ENCODE assay signal across 9 mouse cellular contexts in the genomic region with DNA sequence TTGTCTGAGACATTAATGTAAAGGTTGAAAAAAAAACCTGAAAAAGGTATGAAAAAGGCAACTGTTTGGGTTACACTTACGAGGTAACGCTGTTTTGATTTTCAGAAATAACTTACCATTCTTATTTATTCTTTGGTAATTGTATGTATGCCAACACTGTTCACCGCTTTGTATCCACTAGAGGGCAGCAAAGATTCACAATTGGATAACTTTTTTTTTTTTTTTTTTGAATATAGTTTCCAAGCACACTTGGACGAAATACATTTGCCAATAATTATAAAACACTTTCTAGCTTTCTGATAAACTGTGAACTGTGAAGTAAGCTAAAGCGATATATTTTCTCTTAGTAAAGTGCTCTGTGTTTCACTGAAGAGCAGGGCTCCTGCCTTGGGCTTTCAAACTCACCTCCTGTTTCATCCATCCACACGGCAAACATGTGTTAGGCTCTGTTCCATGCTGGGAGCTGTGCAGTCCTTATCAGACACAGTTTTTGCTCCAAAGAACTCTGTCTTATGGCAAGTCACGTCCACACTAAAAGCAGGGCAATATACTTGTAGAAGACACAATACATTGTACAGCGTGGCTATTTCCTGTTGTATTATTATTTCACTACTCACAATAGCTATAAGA. TPM values are rescaled to one million over a fixed set of nuclear protein-coding genes. Genes with fewer than 3 reads are reported as not detected.
DNase-seq lines count a peak whose midpoint lies in the region; ATAC-seq lines count a peak whose summit lies in the region.
"Had no signal": no experiment of that assay in that cellular context is flagged by ENCODE, and none has a peak within 500 bp of the region (broad histone marks: within the 10 kb centered on the region; RNA-seq: fewer than 3 reads in every experiment).

No protein-coding gene starts in this region.

- peak overlapping the region; percentile 39 for H3K4me2 ChIP-seq in hindbrain, embryonic 16.5 days (ENCODE audit: low read length)
- H3K4me2 ChIP-seq in hindbrain, embryonic 12.5 days (replicated peaks) = no peak overlapping the region
- H3K4me2 ChIP-seq in heart, embryonic 16.5 days (ENCODE audit: low read depth, low read length) = peak overlapping the region; percentile 36; the same call in 1 of the 2 replicates
- H3K4me2 ChIP-seq: midbrain, embryonic 12.5 days had no signal

- H3K9ac ChIP-seq in hindbrain, embryonic 16.5 days (ENCODE audit: low read depth, low read length) = no peak overlapping the region
- H3K9ac ChIP-seq in hindbrain, embryonic 12.5 days = no peak overlapping the region
- H3K9ac ChIP-seq in heart, embryonic 16.5 days (ENCODE audit: low read length) = no peak overlapping the region
- H3K9ac ChIP-seq: midbrain, embryonic 12.5 days had no signal

- no peak overlapping the region for H3K4me3 ChIP-seq in hindbrain, embryonic 16.5 days (ENCODE audit: low read length)
- no peak overlapping the region for H3K4me3 ChIP-seq in hindbrain, embryonic 12.5 days
- no peak overlapping the region for H3K4me3 ChIP-seq in heart, embryonic 16.5 days (ENCODE audit: low read length)
- H3K4me3 ChIP-seq: midbrain, embryonic 12.5 days had no signal

- intact Hi-C loops in left cerebral cortex, postnatal 36 days (cut with DNase I) = loop anchor here (1.0 to 2.0 kb wide), 2 partner anchors 45 to 195 kb away; no protein-coding TSS in a partner anchor

- 27% methylated on average over 8 of the region's 8 CpGs for WGBS in hindbrain, embryonic 16.5 days
- 37% methylated on average over 8 of the region's 8 CpGs for WGBS in hindbrain, embryonic 12.5 days
- WGBS in heart, embryonic 16.5 days = 20% methylated on average over 8 of the region's 8 CpGs

- H3K9me3 ChIP-seq in hindbrain, embryonic 16.5 days (ENCODE audit: control insufficient read depth, low read length) = no peaks in the 10 kb centered on the region
- no peaks in the 10 kb centered on the region for H3K9me3 ChIP-seq in hindbrain, embryonic 12.5 days (replicated peaks)
- H3K9me3 ChIP-seq in heart, embryonic 16.5 days (replicated peaks; ENCODE audit: control insufficient read depth, low read length) = no peaks in the 10 kb centered on the region
- H3K9me3 ChIP-seq: midbrain, embryonic 12.5 days had no signal

- H3K36me3 ChIP-seq in hindbrain, embryonic 16.5 days (ENCODE audit: control insufficient read depth, insufficient read depth, low read length) = no peaks in the 10 kb centered on the region
- no peaks in the 10 kb centered on the region for H3K36me3 ChIP-seq in hindbrain, embryonic 12.5 days
- H3K36me3 ChIP-seq in heart, embryonic 16.5 days (ENCODE audit: control insufficient read depth, insufficient read depth) = no peaks in the 10 kb centered on the region
- H3K36me3 ChIP-seq: midbrain, embryonic 12.5 days had no signal

- peak; percentile 54; the same call in 1 of the 2 replicates for ATAC-seq in hindbrain, embryonic 16.5 days
- no peak for ATAC-seq in hindbrain, embryonic 12.5 days (ENCODE audit: low FRiP score)
- ATAC-seq in heart, embryonic 16.5 days (replicated peaks; ENCODE audit: extremely low read depth, insufficient read depth, low FRiP score) = no peak

- no peaks in the 10 kb centered on the region for H3K27me3 ChIP-seq in hindbrain, embryonic 16.5 days (replicated peaks; ENCODE audit: control insufficient read depth, insufficient read depth, low read length)
- H3K27me3 ChIP-seq in hindbrain, embryonic 12.5 days = no peaks in the 10 kb centered on the region
- H3K27me3 ChIP-seq in heart, embryonic 16.5 days (ENCODE audit: control insufficient read depth, insufficient read depth, low read length) = no peaks in the 10 kb centered on the region
- H3K27me3 ChIP-seq: midbrain, embryonic 12.5 days had no signal

- peak; percentile 25 for DNase-seq in CD4-positive helper T cell, adult 2 months (ENCODE audit: low read depth, low spot score)
- peak; percentile 14 for DNase-seq in Muller cell, postnatal 12 days (ENCODE audit: inconsistent ontology term)
- peak; percentile 45 for DNase-seq in retina, postnatal 7 days (ENCODE audit: low read depth, low spot score)
- DNase-seq in left cerebral cortex, postnatal 36 days (ENCODE audit: low spot score in 2 of 2) = no peak
- DNase-seq in adrenal gland, adult 8-10 months = no peak

- H3K27ac ChIP-seq in hindbrain, embryonic 16.5 days (ENCODE audit: low read depth, low read length) = no peak overlapping the region
- H3K27ac ChIP-seq in hindbrain, embryonic 12.5 days = no peak overlapping the region
- H3K27ac ChIP-seq in heart, embryonic 16.5 days (ENCODE audit: low read length) = no peak overlapping the region
- H3K27ac ChIP-seq: midbrain, embryonic 12.5 days had no signal

- H3K4me1 ChIP-seq in hindbrain, embryonic 16.5 days (ENCODE audit: control insufficient read depth, insufficient read depth, low read depth, low read length) = no peaks in the 10 kb centered on the region
- H3K4me1 ChIP-seq in hindbrain, embryonic 12.5 days = 0 out of 2 replicates have a peak, but pooled peaks cover 3% of the 10 kb centered on the region
- H3K4me1 ChIP-seq in heart, embryonic 16.5 days (ENCODE audit: control insufficient read depth, insufficient read depth, low read length) = no peaks in the 10 kb centered on the region; the same call in 1 of the 2 replicates
- H3K4me1 ChIP-seq: midbrain, embryonic 12.5 days had no signal

RNA-seq across cellular contexts. Expression of gene 4930435E12Rik, which starts 29.7 kb away (rescaled TPM):
- not detected in 2 replicates for polyA plus RNA-seq in hindbrain, embryonic 16.5 days (2015; fragmentation: Nextera tagmentation; extraction: Ambion mirVana)
- polyA plus RNA-seq in hindbrain, embryonic 12.5 days (2016; fragmentation: Nextera tagmentation; extraction: Ambion mirVana) = not detected in 2 replicates
- not detected in 2 replicates for polyA plus RNA-seq in heart, embryonic 16.5 days (2015; fragmentation: Nextera tagmentation; extraction: Ambion mirVana)
- total RNA-seq in left cerebral cortex, postnatal 36 days (2021) = not detected
- not detected for total RNA-seq in adrenal gland, adult 8-10 months (2022)
- polyA plus RNA-seq: midbrain, embryonic 12.5 days had no signal

RNA-seq across cellular contexts. Expression of gene Igsf11, which starts 34.2 kb away (rescaled TPM):
- polyA plus RNA-seq in hindbrain, embryonic 16.5 days (2015; fragmentation: Nextera tagmentation; extraction: Ambion mirVana) = 3.6 and 4.3 TPM in 2 replicates
- 4.9 and 5.0 TPM in 2 replicates for polyA plus RNA-seq in hindbrain, embryonic 12.5 days (2016; fragmentation: Nextera tagmentation; extraction: Ambion mirVana)
- polyA plus RNA-seq in heart, embryonic 16.5 days (2015; fragmentation: Nextera tagmentation; extraction: Ambion mirVana) = 0.20 and 0.21 TPM in 2 replicates
- 10 to 100 TPM; 35.6 to 52.0 TPM for total RNA-seq in left cerebral cortex, postnatal 36 days (2021)
- total RNA-seq in adrenal gland, adult 8-10 months (2022) = 10 to 100 TPM in 2 of 4 experiments, 1 to 10 TPM in 2; 3.4 to 21.5 (median 13.5) TPM

RNA-seq across cellular contexts. Expression of gene Upk1b, which starts 58.1 kb away (rescaled TPM):
- 0.16 and 0.60 TPM in 2 replicates for polyA plus RNA-seq in hindbrain, embryonic 16.5 days (2015; fragmentation: Nextera tagmentation; extraction: Ambion mirVana)
- polyA plus RNA-seq in hindbrain, embryonic 12.5 days (2016; fragmentation: Nextera tagmentation; extraction: Ambion mirVana) = 3.2 and 3.8 TPM in 2 replicates
- 16.1 and 18.0 TPM in 2 replicates for polyA plus RNA-seq in heart, embryonic 16.5 days (2015; fragmentation: Nextera tagmentation; extraction: Ambion mirVana)
- total RNA-seq in left cerebral cortex, postnatal 36 days (2021) = 1 to 10 TPM in 1 of 2 experiments, under 1 TPM in 1; 0.86 to 1.7 TPM
- total RNA-seq in adrenal gland, adult 8-10 months (2022) = 1 to 10 TPM in 2 of 4 experiments, under 1 TPM in 2; 0.83 to 2.3 (median 1.4) TPM

Comparison
In these comparisons a context has a peak if more than half of its experiments do, and no peak if none do; other contexts are left out.
1. DNase-seq: peak in CD4-positive helper T cell, adult 2 months (single experiment), Muller cell, postnatal 12 days (single experiment) and retina, postnatal 7 days (single experiment); none in left cerebral cortex, postnatal 36 days (0 of 2) and adrenal gland, adult 8-10 months (single experiment).